Mouse (Mus musculus): ENCODE data around the gene Coa7. TPM values are rescaled to one million over a fixed set of nuclear protein-coding genes. Genes with fewer than 3 reads are reported as not detected.

Coa7 gene
- polyA plus RNA-seq, 1 experiment from 2014 or later = 53.7 TPM

DNA sequence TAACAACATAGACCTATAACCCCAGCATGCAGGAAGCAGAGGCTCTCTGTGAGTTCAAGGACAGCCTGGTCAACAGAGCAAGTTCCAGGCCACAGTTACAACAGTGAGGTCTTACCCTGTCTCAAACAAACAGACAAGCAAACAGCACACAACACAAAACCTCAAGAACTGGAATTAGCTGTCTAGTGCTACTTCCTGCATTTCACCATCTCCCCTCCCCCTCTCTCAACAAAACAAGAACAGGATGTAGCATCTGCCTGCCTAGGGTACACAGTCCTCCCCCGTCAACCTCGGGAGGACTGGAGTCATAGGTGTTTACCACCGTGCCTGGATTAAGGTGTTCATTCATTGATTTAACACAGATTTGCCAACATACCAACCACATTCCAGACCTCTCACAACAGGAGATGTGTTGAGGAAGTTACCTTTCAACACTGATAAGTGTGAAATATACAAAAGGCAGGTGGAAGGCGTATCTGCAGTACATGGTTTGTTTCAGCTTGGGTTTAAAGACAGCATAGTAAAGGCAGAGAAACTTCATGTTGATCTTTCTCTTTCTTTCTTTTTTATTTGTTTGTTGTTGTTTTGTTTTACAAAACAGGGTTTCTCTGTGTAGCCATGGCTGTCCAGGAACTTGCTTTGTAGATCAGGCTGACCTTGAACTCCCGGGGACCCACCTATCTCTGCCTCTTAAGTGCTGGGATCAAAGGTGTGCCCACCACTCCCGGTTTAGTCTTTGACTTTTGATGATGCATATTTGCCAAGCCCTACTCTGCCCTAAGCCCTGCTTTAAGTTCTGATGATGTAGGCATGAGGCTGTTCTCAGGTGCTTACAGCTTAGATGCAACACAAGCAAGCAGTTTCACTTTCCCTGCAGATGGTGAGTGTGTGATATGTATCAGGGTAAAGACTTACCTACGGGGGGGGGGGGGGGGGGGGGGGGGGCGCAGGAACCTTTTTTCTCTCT, 9.0 kb upstream of the Coa7 start:
- no peaks in the 10 kb centered on the region for H3K4me1 ChIP-seq (ENCODE audit: control insufficient read depth, insufficient read depth, low read length)
- H3K36me3 ChIP-seq (replicated peaks; ENCODE audit: control insufficient read depth, insufficient read depth, low read depth, low read length) = no peaks in the 10 kb centered on the region
- ATAC-seq (replicated peaks; ENCODE audit: insufficient number of reproducible peaks, low FRiP score, low TSS enrichment, low read depth) = no peak
- no peak for DNase-seq (ENCODE audit: low spot score)
- H3K27ac ChIP-seq (replicated peaks; ENCODE audit: low read depth, low read length) = no peak overlapping the region
- no peaks in the 10 kb centered on the region for H3K9me3 ChIP-seq (replicated peaks; ENCODE audit: control insufficient read depth, low read length)
- H3K4me2 ChIP-seq (ENCODE audit: low read depth, low read length) = no peak overlapping the region
- no peaks in the 10 kb centered on the region for H3K27me3 ChIP-seq (ENCODE audit: control insufficient read depth, insufficient read depth, low read length)
- H3K9ac ChIP-seq (replicated peaks; ENCODE audit: low read length) = no peak overlapping the region
- H3K4me3 ChIP-seq (ENCODE audit: low read depth, low read length) = no peak overlapping the region
- 75% methylated on average over 7 of the region's 8 CpGs for WGBS

DNA sequence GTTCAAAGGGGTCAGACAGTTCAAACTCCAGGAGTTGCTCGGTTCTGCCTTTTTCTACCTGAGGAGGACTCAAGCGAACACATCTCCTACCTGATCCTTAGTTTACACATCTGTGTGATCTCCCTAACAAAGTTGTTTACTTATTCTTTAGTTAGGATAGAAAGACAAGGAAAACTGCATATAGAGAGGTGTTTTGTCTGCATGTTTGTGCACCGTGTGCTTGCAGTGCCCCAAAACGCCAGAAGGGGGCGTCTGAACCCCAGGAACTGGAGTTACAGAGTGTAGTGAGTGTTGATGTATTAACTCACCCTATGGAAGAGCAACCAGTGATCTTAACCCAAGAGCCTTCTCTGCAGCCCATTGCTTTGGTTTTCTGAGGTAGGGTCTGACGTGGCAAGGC, 8.2 kb upstream of the Coa7 start:
- Histone ChIP-seq H3K27ac (replicated peaks; ENCODE audit: low read depth, low read length) (no peak overlapping the region), H3K9ac (replicated peaks; ENCODE audit: low read length) (no peak overlapping the region), H3K27me3 (ENCODE audit: control insufficient read depth, insufficient read depth, low read length) (no peaks in the 10 kb centered on the region), H3K4me2 (ENCODE audit: low read depth, low read length) (no peak overlapping the region), H3K36me3 (replicated peaks; ENCODE audit: control insufficient read depth, insufficient read depth, low read depth, low read length) (no peaks in the 10 kb centered on the region), H3K4me1 (ENCODE audit: control insufficient read depth, insufficient read depth, low read length) (no peaks in the 10 kb centered on the region), H3K9me3 (replicated peaks; ENCODE audit: control insufficient read depth, low read length) (no peaks in the 10 kb centered on the region), H3K4me3 (ENCODE audit: low read depth, low read length) (no peak overlapping the region)
- no peak for ATAC-seq (replicated peaks; ENCODE audit: insufficient number of reproducible peaks, low FRiP score, low TSS enrichment, low read depth)
- DNase-seq (ENCODE audit: low spot score) = no peak
- WGBS = 75% methylated on average over 6 of the region's 6 CpGs

DNA sequence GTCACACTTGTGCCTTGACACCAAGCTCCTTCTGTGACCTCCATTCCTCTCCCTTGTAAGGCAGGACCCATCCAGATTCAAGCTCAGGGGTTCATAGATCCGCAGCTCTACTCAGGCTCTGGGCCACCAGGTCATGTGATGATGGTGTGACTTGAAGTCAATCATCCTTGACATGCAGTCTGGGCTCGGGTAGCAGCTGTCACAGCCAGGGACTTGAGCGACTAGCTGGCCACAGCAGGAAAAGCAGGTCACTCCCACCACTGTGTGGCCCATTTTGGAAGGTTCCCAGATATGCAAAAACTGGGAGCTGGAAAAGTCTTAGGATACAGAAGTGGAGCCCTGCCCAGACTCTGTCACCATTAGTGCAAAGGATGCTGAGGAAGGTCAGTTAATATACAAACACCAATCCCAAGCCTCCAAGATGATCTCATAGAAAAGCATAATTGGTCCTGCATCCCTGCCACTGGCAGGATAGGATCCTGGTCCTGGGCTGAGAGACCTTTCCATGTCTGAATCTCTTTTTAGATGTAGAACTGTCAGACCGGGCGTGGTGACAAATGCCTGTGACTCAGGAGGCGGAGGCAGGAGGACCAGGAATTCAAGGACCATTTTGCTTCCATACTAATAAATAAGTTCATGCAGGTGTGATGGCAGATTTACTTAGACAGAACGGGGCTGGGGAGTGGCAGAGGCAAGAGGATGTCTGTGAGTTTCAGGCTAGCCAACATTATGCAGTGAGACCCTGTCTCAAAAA, 7.1 kb upstream of the Coa7 start:
- H3K36me3 ChIP-seq (replicated peaks; ENCODE audit: control insufficient read depth, insufficient read depth, low read depth, low read length) = no peaks in the 10 kb centered on the region
- no peak overlapping the region for H3K4me3 ChIP-seq (ENCODE audit: low read depth, low read length)
- H3K9ac ChIP-seq (replicated peaks; ENCODE audit: low read length) = no peak overlapping the region
- no peaks in the 10 kb centered on the region for H3K4me1 ChIP-seq (ENCODE audit: control insufficient read depth, insufficient read depth, low read length)
- 79% methylated on average over 7 of the region's 7 CpGs for WGBS
- no peak for ATAC-seq (replicated peaks; ENCODE audit: insufficient number of reproducible peaks, low FRiP score, low TSS enrichment, low read depth)
- no peak overlapping the region for H3K4me2 ChIP-seq (ENCODE audit: low read depth, low read length)
- DNase-seq (ENCODE audit: low spot score) = no peak
- H3K27ac ChIP-seq (replicated peaks; ENCODE audit: low read depth, low read length) = no peak overlapping the region
- H3K9me3 ChIP-seq (replicated peaks; ENCODE audit: control insufficient read depth, low read length) = no peaks in the 10 kb centered on the region
- no peaks in the 10 kb centered on the region for H3K27me3 ChIP-seq (ENCODE audit: control insufficient read depth, insufficient read depth, low read length)

- H3K9me3 ChIP-seq (replicated peaks; ENCODE audit: control insufficient read depth, low read length) = no peaks in the 10 kb centered on the region
- 71% methylated on average over 5 of the region's 5 CpGs for WGBS
- H3K4me2 ChIP-seq (ENCODE audit: low read depth, low read length) = no peak overlapping the region
- no peak overlapping the region for H3K9ac ChIP-seq (replicated peaks; ENCODE audit: low read length)
- H3K36me3 ChIP-seq (replicated peaks; ENCODE audit: control insufficient read depth, insufficient read depth, low read depth, low read length) = no peaks in the 10 kb centered on the region
- ATAC-seq (replicated peaks; ENCODE audit: insufficient number of reproducible peaks, low FRiP score, low TSS enrichment, low read depth) (no peak), DNase-seq (ENCODE audit: low spot score) (no peak)
- no peaks in the 10 kb centered on the region for H3K27me3 ChIP-seq (ENCODE audit: control insufficient read depth, insufficient read depth, low read length)
- H3K4me1 ChIP-seq (ENCODE audit: control insufficient read depth, insufficient read depth, low read length) = no peaks in the 10 kb centered on the region
- H3K4me3 ChIP-seq (ENCODE audit: low read depth, low read length) = no peak overlapping the region
- H3K27ac ChIP-seq (replicated peaks; ENCODE audit: low read depth, low read length) = no peak overlapping the region
These were observed 4.4 kb upstream of the Coa7 start for GRCm38 (mm10) chr4:108323588-108323987.

DNA sequence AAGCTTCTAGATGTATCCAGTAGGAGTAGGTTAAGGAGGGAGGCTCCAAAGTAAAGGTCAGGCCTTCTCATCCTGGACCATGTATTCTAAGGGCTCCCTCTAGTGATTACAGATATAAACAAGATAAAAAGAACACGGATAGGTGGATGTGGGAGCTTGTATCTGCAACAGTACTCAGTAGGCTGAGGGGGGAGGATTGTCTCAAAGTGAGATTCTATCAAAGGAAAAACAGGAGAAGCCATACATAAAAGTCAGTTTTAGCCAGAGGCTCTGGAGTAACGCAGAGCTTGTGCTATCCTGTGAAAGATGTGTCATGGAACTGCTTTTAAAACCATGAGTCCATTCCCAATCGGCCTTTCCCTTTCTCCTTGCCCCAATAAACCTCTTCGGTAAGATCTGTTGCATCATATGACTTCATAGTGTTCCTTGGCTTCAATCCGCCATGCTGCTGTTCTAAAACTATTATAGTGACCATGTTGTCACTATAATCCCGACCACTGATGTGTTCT, 815 bp upstream of the Coa7 start:
- Histone ChIP-seq H3K36me3 (replicated peaks; ENCODE audit: control insufficient read depth, insufficient read depth, low read depth, low read length) (peaks cover 4% of the 10 kb centered on the region), H3K27ac (replicated peaks; ENCODE audit: low read depth, low read length) (no peak overlapping the region), H3K4me1 (ENCODE audit: control insufficient read depth, insufficient read depth, low read length) (no peaks in the 10 kb centered on the region), H3K4me2 (ENCODE audit: low read depth, low read length) (peak overlapping the region; percentile 47), H3K27me3 (ENCODE audit: control insufficient read depth, insufficient read depth, low read length) (no peaks in the 10 kb centered on the region), H3K9ac (replicated peaks; ENCODE audit: low read length) (peak overlapping the region; percentile 71), H3K4me3 (ENCODE audit: low read depth, low read length) (peak overlapping the region; percentile 47; the same call in 1 of the 2 replicates), H3K9me3 (replicated peaks; ENCODE audit: control insufficient read depth, low read length) (no peaks in the 10 kb centered on the region)
- WGBS = 45% methylated on average over 6 of the region's 6 CpGs
- ATAC-seq (replicated peaks; ENCODE audit: insufficient number of reproducible peaks, low FRiP score, low TSS enrichment, low read depth) (no peak), DNase-seq (ENCODE audit: low spot score) (peak; percentile 59)

- H3K4me1 ChIP-seq (ENCODE audit: control insufficient read depth, insufficient read depth, low read length) = no peaks in the 10 kb centered on the region
- no peak overlapping the region for H3K4me2 ChIP-seq (ENCODE audit: low read depth, low read length)
- DNase-seq (ENCODE audit: low spot score) (no peak), ATAC-seq (replicated peaks; ENCODE audit: insufficient number of reproducible peaks, low FRiP score, low TSS enrichment, low read depth) (no peak)
- H3K9ac ChIP-seq (replicated peaks; ENCODE audit: low read length) = no peak overlapping the region
- H3K27ac ChIP-seq (replicated peaks; ENCODE audit: low read depth, low read length) = no peak overlapping the region
- no peaks in the 10 kb centered on the region for H3K27me3 ChIP-seq (ENCODE audit: control insufficient read depth, insufficient read depth, low read length)
- no peak overlapping the region for H3K4me3 ChIP-seq (ENCODE audit: low read depth, low read length)
- H3K9me3 ChIP-seq (replicated peaks; ENCODE audit: control insufficient read depth, low read length) = no peaks in the 10 kb centered on the region
- 94% methylated on average over 6 of the region's 6 CpGs for WGBS
- peaks cover 4% of the 10 kb centered on the region for H3K36me3 ChIP-seq (replicated peaks; ENCODE audit: control insufficient read depth, insufficient read depth, low read depth, low read length)
These were observed 1.9 kb downstream of the Coa7 start for GRCm38 (mm10) chr4:108329840-108330239.

GRCm38 (mm10) chr4:108332041-108332440, 4.1 kb downstream of the Coa7 start:
- 94% methylated on average over 9 of the region's 9 CpGs for WGBS

GRCm38 (mm10) chr4:108335413-108335812, 7.5 kb downstream of the Coa7 start:
- ATAC-seq (replicated peaks; ENCODE audit: insufficient number of reproducible peaks, low FRiP score, low TSS enrichment, low read depth) (no peak), DNase-seq (ENCODE audit: low spot score) (no peak)
- H3K4me1 ChIP-seq (ENCODE audit: control insufficient read depth, insufficient read depth, low read length) = no peaks in the 10 kb centered on the region
- H3K27ac ChIP-seq (replicated peaks; ENCODE audit: low read depth, low read length) = no peak overlapping the region
- peaks cover 7% of the 10 kb centered on the region for H3K36me3 ChIP-seq (replicated peaks; ENCODE audit: control insufficient read depth, insufficient read depth, low read depth, low read length)
- 89% methylated on average over 6 of the region's 6 CpGs for WGBS
- H3K4me2 ChIP-seq (ENCODE audit: low read depth, low read length) = no peak overlapping the region
- no peaks in the 10 kb centered on the region for H3K27me3 ChIP-seq (ENCODE audit: control insufficient read depth, insufficient read depth, low read length)
- H3K9me3 ChIP-seq (replicated peaks; ENCODE audit: control insufficient read depth, low read length) = no peaks in the 10 kb centered on the region
- H3K9ac ChIP-seq (replicated peaks; ENCODE audit: low read length) = no peak overlapping the region
- H3K4me3 ChIP-seq (ENCODE audit: low read depth, low read length) = no peak overlapping the region

More at GRCm38 (mm10) chr4:108332041-108332440, 4.1 kb downstream of the Coa7 start:
- no peaks in the 10 kb centered on the region for H3K27me3 ChIP-seq (ENCODE audit: control insufficient read depth, insufficient read depth, low read length)
- no peak for ATAC-seq (replicated peaks; ENCODE audit: insufficient number of reproducible peaks, low FRiP score, low TSS enrichment, low read depth)
- H3K4me3 ChIP-seq (ENCODE audit: low read depth, low read length) = no peak overlapping the region
- no peaks in the 10 kb centered on the region for H3K9me3 ChIP-seq (replicated peaks; ENCODE audit: control insufficient read depth, low read length)
- no peak overlapping the region for H3K27ac ChIP-seq (replicated peaks; ENCODE audit: low read depth, low read length)
- H3K4me1 ChIP-seq (ENCODE audit: control insufficient read depth, insufficient read depth, low read length) = no peaks in the 10 kb centered on the region
- peaks cover 7% of the 10 kb centered on the region for H3K36me3 ChIP-seq (replicated peaks; ENCODE audit: control insufficient read depth, insufficient read depth, low read depth, low read length)
- H3K4me2 ChIP-seq (ENCODE audit: low read depth, low read length) = no peak overlapping the region
- no peak overlapping the region for H3K9ac ChIP-seq (replicated peaks; ENCODE audit: low read length)
- no peak for DNase-seq (ENCODE audit: low spot score)
